Mouse (Mus musculus) midbrain, embryonic 16.5 days (tissue): ENCODE results near the gene Nufip2. TPM values are rescaled to one million over a fixed set of nuclear protein-coding genes. Genes with fewer than 3 reads are reported as not detected.

Experiments
- ATAC-seq: fragments of 200-750 bp; cut with Nextera tagmentation; 2 replicates; pipeline ENCODE4 v1.8.0; 2017; ENCODE audit warnings: moderate TSS enrichment
- H3K27ac ChIP-seq: fragments of 300-500 bp; sonication (generic); 2 replicates; pipeline ENCODE4 v1.5.1; 2014; ENCODE audit warnings: mild to moderate bottlenecking, low read length, mixed read lengths
- H3K27me3 ChIP-seq: fragments of 300-500 bp; sonication (generic); 2 replicates; pipeline ENCODE4 v1.6.1; 2014; ENCODE audit warnings: low read depth, low read length, mixed read lengths; ENCODE audit not compliant: control insufficient read depth, insufficient read depth
- H3K36me3 ChIP-seq: fragments of 300-500 bp; sonication (generic); 2 replicates; pipeline ENCODE4 v1.6.1; 2014; ENCODE audit warnings: mild to moderate bottlenecking, low read length, moderate library complexity, mixed read lengths; ENCODE audit not compliant: control insufficient read depth, insufficient read depth
- H3K4me1 ChIP-seq: fragments of 300-500 bp; sonication (generic); 2 replicates; pipeline ENCODE4 v1.6.1; 2014; ENCODE audit warnings: mild to moderate bottlenecking, low read length, mixed read lengths; ENCODE audit not compliant: control insufficient read depth, insufficient read depth
- H3K4me2 ChIP-seq: fragments of 300-500 bp; sonication (generic); 2 replicates; pipeline ENCODE4 v1.6.1; 2014; ENCODE audit warnings: mild to moderate bottlenecking, low read length, mixed read lengths
- H3K4me3 ChIP-seq: fragments of 300-500 bp; sonication (generic); 2 replicates; pipeline ENCODE4 v1.5.1; 2014; ENCODE audit warnings: low read depth, mild to moderate bottlenecking, low read length, moderate library complexity, mixed read lengths
- H3K9ac ChIP-seq: fragments of 300-500 bp; sonication (generic); 2 replicates; pipeline ENCODE4 v1.6.1; 2014; ENCODE audit warnings: low read depth, low read length, mixed read lengths
- H3K9me3 ChIP-seq: fragments of 300-500 bp; sonication (generic); replicated peaks from 2 replicates; pipeline ENCODE4 v1.6.1; 2014; ENCODE audit warnings: mild to moderate bottlenecking, low read length, mixed read lengths; ENCODE audit not compliant: control insufficient read depth, poor library complexity, severe bottlenecking
- WGBS: fragments of 180-500 bp; shearing (Covaris S2); extraction: QIAGEN DNeasy Blood & Tissue Kit; methylation state at CpG from one replicate; pipeline ENCODE4 v1.1.7; 2014; 5-methylcytosine and 5-hydroxymethylcytosine counted together
- polyA plus RNA-seq: library from polyadenylated mRNA; unstranded; fragments of >200 nt; fragmentation: Nextera tagmentation; extraction: Ambion mirVana; gene quantifications from 2 replicates; pipeline ENCODE4 v1.2.1, GENCODE M21; 2015

Nufip2 gene
- polyA plus RNA-seq, 1 experiment from 2014 or later = 3.2 TPM

GRCm38 (mm10) chr11:77762783-77763672 lies 77.1 kb downstream of the Nufip2 start, which contains the start of gene Myo18a:
Gene Myo18a, plus strand, starts transcription at chr11:77763246.
- Histone ChIP-seq H3K27ac (peak within 1 kb of the TSS; percentile 94), H3K4me2 (peak within 1 kb of the TSS; percentile 97), H3K4me3 (peak within 1 kb of the TSS; percentile 99), H3K9ac (peak within 1 kb of the TSS; percentile 99), H3K27me3 (no peaks in the 10 kb centered on the region), H3K4me1 (peaks cover 35% of the 10 kb centered on the region), H3K9me3 (no peaks in the 10 kb centered on the region), H3K36me3 (no peaks in the 10 kb centered on the region)
- 2% methylated on average over 51 of the region's 79 CpGs for WGBS
- peak; percentile 88 for ATAC-seq

- H3K4me1 ChIP-seq = peaks cover 35% of the 10 kb centered on the region
- H3K4me3 ChIP-seq = peak overlapping the region; percentile 99
- H3K27me3 ChIP-seq = no peaks in the 10 kb centered on the region
- peak overlapping the region; percentile 97 for H3K4me2 ChIP-seq
- no peaks in the 10 kb centered on the region for H3K36me3 ChIP-seq
- peak overlapping the region; percentile 94 for H3K27ac ChIP-seq
- 1% methylated on average over 26 of the region's 26 CpGs for WGBS
- no peaks in the 10 kb centered on the region for H3K9me3 ChIP-seq
- peak; percentile 75 for ATAC-seq
- H3K9ac ChIP-seq = peak overlapping the region; percentile 99
Observed at GRCm38 (mm10) chr11:77763673-77764340, 77.9 kb downstream of the Nufip2 start.

DNA sequence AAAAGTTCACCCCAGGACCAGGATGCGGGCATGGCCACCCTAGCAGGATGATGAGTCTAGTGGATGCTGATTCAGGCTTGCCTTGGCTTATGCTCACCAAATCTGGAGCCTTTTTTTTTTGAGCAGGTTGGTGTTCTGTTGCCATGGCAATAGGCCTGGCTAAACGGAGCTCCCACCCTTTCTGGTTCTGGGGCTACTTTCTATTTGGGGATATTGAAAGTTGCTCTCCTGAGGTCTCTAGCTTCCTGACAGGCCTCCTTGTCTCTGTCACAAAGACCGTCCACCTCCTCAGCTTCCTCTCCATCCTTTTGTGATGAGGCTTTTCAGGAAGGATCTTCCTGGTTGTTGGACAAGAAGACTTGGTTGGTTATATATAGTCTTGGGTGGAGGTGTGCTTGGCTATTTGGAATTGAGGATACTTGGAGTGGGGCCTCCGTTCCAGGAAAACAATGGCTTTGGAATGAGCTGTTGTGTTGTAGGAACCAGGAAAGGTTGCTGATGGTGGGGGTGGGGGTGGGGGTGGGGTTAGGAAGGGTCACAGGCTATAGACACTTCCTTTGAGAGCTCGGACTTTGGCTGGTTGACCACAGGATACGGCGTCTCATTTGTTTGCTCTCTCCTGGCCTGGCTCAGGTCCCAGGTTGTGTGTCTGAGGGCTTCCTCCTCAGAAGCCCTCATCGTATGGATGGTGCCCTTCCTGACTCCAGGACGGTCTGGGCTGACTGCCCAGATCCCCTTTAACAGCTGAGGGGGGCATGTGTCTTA lies 78.9 kb downstream of the Nufip2 start:
- Histone ChIP-seq H3K4me1 (peaks cover 35% of the 10 kb centered on the region), H3K9me3 (no peaks in the 10 kb centered on the region), H3K4me2 (peak overlapping the region; percentile 97), H3K9ac (peak overlapping the region; percentile 99), H3K4me3 (peak overlapping the region; percentile 99), H3K27ac (no peak overlapping the region), H3K36me3 (no peaks in the 10 kb centered on the region), H3K27me3 (no peaks in the 10 kb centered on the region)
- no peak for ATAC-seq
- 52% methylated on average over 9 of the region's 9 CpGs for WGBS

DNA sequence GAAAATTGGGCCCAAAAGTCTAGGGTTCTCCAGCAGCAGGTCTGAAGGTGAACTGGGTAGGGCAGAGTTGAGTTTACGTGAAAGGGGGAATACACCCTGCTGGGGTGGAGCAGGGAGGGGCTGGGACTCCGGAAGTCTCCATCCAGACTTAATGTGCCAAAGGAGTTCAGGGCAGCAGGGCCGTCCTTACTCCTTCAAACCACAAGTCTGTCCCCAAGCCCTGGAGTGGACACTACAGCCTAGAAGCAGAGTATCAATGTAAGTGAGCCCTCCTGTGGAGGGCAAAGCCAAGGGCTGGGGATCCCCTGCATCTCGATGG lies 79.5 kb downstream of the Nufip2 start:
- H3K36me3 ChIP-seq = no peaks in the 10 kb centered on the region
- H3K4me3 ChIP-seq = no peak overlapping the region
- ATAC-seq = no peak
- H3K27me3 ChIP-seq = no peaks in the 10 kb centered on the region
- H3K9me3 ChIP-seq = no peaks in the 10 kb centered on the region
- 60% methylated on average over 4 of the region's 4 CpGs for WGBS
- no peak overlapping the region for H3K27ac ChIP-seq
- H3K9ac ChIP-seq = peak overlapping the region; percentile 34; the same call in 1 of the 2 replicates
- H3K4me2 ChIP-seq = peak overlapping the region; percentile 97
- peaks cover 35% of the 10 kb centered on the region for H3K4me1 ChIP-seq

DNA sequence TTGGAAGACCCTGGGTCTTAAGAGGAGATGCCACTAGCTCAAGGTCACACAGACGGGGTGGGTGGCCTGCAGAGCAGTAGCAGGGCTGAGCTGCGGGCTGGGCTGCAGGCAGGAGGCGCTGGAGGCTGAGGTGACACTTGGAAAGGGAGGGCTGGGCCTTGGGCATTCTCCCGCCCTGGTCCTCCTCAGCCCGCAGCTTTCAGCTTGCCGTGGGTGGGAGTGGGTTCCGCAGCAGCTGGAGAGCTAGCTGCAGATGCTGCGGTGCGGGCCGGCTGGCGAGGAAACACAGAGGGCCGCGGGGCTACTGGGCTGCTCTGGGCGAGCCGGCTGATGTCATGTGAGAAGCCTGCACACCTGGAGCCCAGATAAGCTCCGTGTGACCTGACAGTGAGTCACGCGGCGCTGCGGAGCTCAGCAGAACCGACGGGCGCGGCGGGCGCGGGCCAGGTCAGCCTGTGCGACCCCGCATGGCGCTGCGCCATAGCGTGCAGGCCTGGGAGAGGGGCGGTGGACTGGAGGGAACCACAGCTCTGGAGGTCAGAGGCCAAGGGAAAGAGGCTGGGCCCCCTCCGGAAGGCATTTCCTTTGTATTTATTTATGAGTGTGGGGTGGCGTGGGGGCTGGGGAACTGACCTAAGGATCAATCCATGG lies 80.5 kb downstream of the Nufip2 start:
- Histone ChIP-seq H3K36me3 (no peaks in the 10 kb centered on the region), H3K27ac (peak overlapping the region; percentile 60), H3K9ac (peak overlapping the region; percentile 66), H3K4me1 (peaks cover 35% of the 10 kb centered on the region), H3K9me3 (no peaks in the 10 kb centered on the region), H3K4me2 (peak overlapping the region; percentile 97), H3K4me3 (peak overlapping the region; percentile 36), H3K27me3 (no peaks in the 10 kb centered on the region)
- 2% methylated on average over 34 of the region's 35 CpGs for WGBS
- no peak for ATAC-seq

- peaks cover 27% of the 10 kb centered on the region for H3K4me1 ChIP-seq
- H3K27me3 ChIP-seq = no peaks in the 10 kb centered on the region
- H3K36me3 ChIP-seq = no peaks in the 10 kb centered on the region
- no peak overlapping the region for H3K4me3 ChIP-seq
- H3K9ac ChIP-seq = no peak overlapping the region
- 79% methylated on average over 4 of the region's 4 CpGs for WGBS
- H3K9me3 ChIP-seq = no peaks in the 10 kb centered on the region
- no peak for ATAC-seq
- no peak overlapping the region for H3K27ac ChIP-seq
- no peak overlapping the region for H3K4me2 ChIP-seq
Observed at GRCm38 (mm10) chr11:77769496-77769895, 83.5 kb downstream of the Nufip2 start.

- WGBS = 89% methylated on average over 8 of the region's 8 CpGs
- Histone ChIP-seq H3K4me1 (peaks cover 18% of the 10 kb centered on the region), H3K9me3 (no peaks in the 10 kb centered on the region), H3K27ac (no peak overlapping the region), H3K4me3 (no peak overlapping the region), H3K4me2 (no peak overlapping the region), H3K27me3 (no peaks in the 10 kb centered on the region), H3K9ac (no peak overlapping the region), H3K36me3 (no peaks in the 10 kb centered on the region)
- ATAC-seq = no peak
Observed at GRCm38 (mm10) chr11:77770346-77770745, 84.4 kb downstream of the Nufip2 start.

GRCm38 (mm10) chr11:77771879-77772713 lies 86.1 kb downstream of the Nufip2 start:
- Histone ChIP-seq H3K4me3 (no peak overlapping the region), H3K27ac (no peak overlapping the region), H3K9me3 (no peaks in the 10 kb centered on the region), H3K27me3 (no peaks in the 10 kb centered on the region), H3K4me2 (no peak overlapping the region), H3K36me3 (no peaks in the 10 kb centered on the region), H3K4me1 (peaks cover 1% of the 10 kb centered on the region; the same call in 1 of the 2 replicates), H3K9ac (no peak overlapping the region)
- ATAC-seq = no peak
- WGBS = 73% methylated on average over 8 of the region's 8 CpGs
